Mouse (Mus musculus): ENCODE results near the gene Ppargc1a.
A peak's percentile ranks its signal among the peaks of the same experiment; 100 is the strongest.

Gene Ppargc1a

GRCm38 (mm10) chr5:51552483-51553091 is 14.9 kb downstream of the Ppargc1a start:
- DNase-seq (ENCODE audit: low read depth, low spot score), result peak; percentile 66

- DNase-seq (ENCODE audit: low read depth, low spot score), result peak; percentile 43
Observed at GRCm38 (mm10) chr5:51551852-51552482, 15.6 kb downstream of the Ppargc1a start.

- no peak for DNase-seq (ENCODE audit: low read depth, low spot score)
Observed at GRCm38 (mm10) chr5:51547442-51548035, 20.0 kb downstream of the Ppargc1a start.

GRCm38 (mm10) chr5:51546817-51547216 is 20.7 kb downstream of the Ppargc1a start:
- DNase-seq (ENCODE audit: low read depth, low spot score), result no peak

GRCm38 (mm10) chr5:51545133-51546049 is 22.1 kb downstream of the Ppargc1a start:
- peak; percentile 33 for DNase-seq (ENCODE audit: low read depth, low spot score)

GRCm38 (mm10) chr5:51544141-51544735 is 23.3 kb downstream of the Ppargc1a start:
- DNase-seq (ENCODE audit: low read depth, low spot score), result no peak

GRCm38 (mm10) chr5:51541557-51541956 is 26.0 kb downstream of the Ppargc1a start:
- no peak for DNase-seq (ENCODE audit: low read depth, low spot score)

- DNase-seq (ENCODE audit: low read depth, low spot score), result peak; percentile 43
Observed at GRCm38 (mm10) chr5:51540816-51541215, 26.7 kb downstream of the Ppargc1a start.

- no peak for DNase-seq (ENCODE audit: low read depth, low spot score)
Observed at GRCm38 (mm10) chr5:51539563-51539962, 28.0 kb downstream of the Ppargc1a start.

GRCm38 (mm10) chr5:51538319-51538718 is 29.2 kb downstream of the Ppargc1a start:
- DNase-seq (ENCODE audit: low read depth, low spot score), result no peak

- DNase-seq (ENCODE audit: low read depth, low spot score), result no peak
Observed at GRCm38 (mm10) chr5:51537646-51538030, 29.9 kb downstream of the Ppargc1a start.

- no peak for DNase-seq (ENCODE audit: low read depth, low spot score)
Observed at GRCm38 (mm10) chr5:51537009-51537645, 30.4 kb downstream of the Ppargc1a start.

GRCm38 (mm10) chr5:51534456-51534855 is 33.1 kb downstream of the Ppargc1a start:
- DNase-seq (ENCODE audit: low read depth, low spot score), result no peak

GRCm38 (mm10) chr5:51531286-51531685 is 36.2 kb downstream of the Ppargc1a start:
- DNase-seq (ENCODE audit: low read depth, low spot score), result no peak

GRCm38 (mm10) chr5:51529444-51529843 is 38.1 kb downstream of the Ppargc1a start:
- DNase-seq (ENCODE audit: low read depth, low spot score), result no peak

GRCm38 (mm10) chr5:51528165-51528498 is 39.4 kb downstream of the Ppargc1a start:
- no peak for DNase-seq (ENCODE audit: low read depth, low spot score)

- no peak for DNase-seq (ENCODE audit: low read depth, low spot score)
Observed at GRCm38 (mm10) chr5:51527498-51528164, 39.9 kb downstream of the Ppargc1a start.

- DNase-seq (ENCODE audit: low read depth, low spot score), result no peak
Observed at GRCm38 (mm10) chr5:51525858-51526257, 41.7 kb downstream of the Ppargc1a start.

GRCm38 (mm10) chr5:51520807-51521206 is 46.7 kb downstream of the Ppargc1a start:
- DNase-seq (ENCODE audit: low read depth, low spot score), result no peak

GRCm38 (mm10) chr5:51517440-51518187 is 49.9 kb downstream of the Ppargc1a start:
- DNase-seq (ENCODE audit: low read depth, low spot score), result no peak

Measured in brain, adult 2 months (tissue).